Mouse (Mus musculus) lung, embryonic 15.5 days (tissue): ENCODE data around the gene Col18a1. TPM values are rescaled to one million over a fixed set of nuclear protein-coding genes. Genes with fewer than 3 reads are reported as not detected.

Experiments used
- ATAC-seq: fragments of 200-750 bp; cut with Nextera tagmentation; 2 replicates; pipeline ENCODE4 v1.8.0; 2017; ENCODE audit warnings: moderate number of reproducible peaks, borderline replicate concordance; ENCODE audit not compliant: low FRiP score, low TSS enrichment; ENCODE audit errors: extremely low read depth
- H3K27ac ChIP-seq: fragments of 300-500 bp; sonication (generic); 2 replicates; pipeline ENCODE4 v1.5.1; 2015; ENCODE audit warnings: moderate library complexity, mild to moderate bottlenecking, inconsistent platforms
- H3K27me3 ChIP-seq: fragments of 300-500 bp; sonication (generic); 2 replicates; pipeline ENCODE4 v1.6.1; 2015; ENCODE audit warnings: inconsistent platforms
- H3K36me3 ChIP-seq: fragments of 300-500 bp; sonication (generic); 2 replicates; pipeline ENCODE4 v1.6.1; 2015; ENCODE audit warnings: inconsistent platforms
- H3K4me1 ChIP-seq: fragments of 300-500 bp; sonication (generic); 2 replicates; pipeline ENCODE4 v1.6.1; 2015; ENCODE audit warnings: inconsistent platforms
- H3K4me2 ChIP-seq: fragments of 300-500 bp; sonication (generic); 2 replicates; pipeline ENCODE4 v1.6.1; 2015; ENCODE audit warnings: inconsistent platforms, mild to moderate bottlenecking, moderate library complexity
- H3K4me3 ChIP-seq: fragments of 300-500 bp; sonication (generic); 2 replicates; pipeline ENCODE4 v1.5.1; 2015; ENCODE audit warnings: mild to moderate bottlenecking, inconsistent platforms
- H3K9ac ChIP-seq: fragments of 300-500 bp; sonication (generic); 2 replicates; pipeline ENCODE4 v1.6.1; 2015; ENCODE audit warnings: inconsistent platforms
- H3K9me3 ChIP-seq: fragments of 300-500 bp; sonication (generic); 2 replicates; pipeline ENCODE4 v1.6.1; 2016; ENCODE audit warnings: inconsistent platforms
- WGBS: fragments of 180-500 bp; shearing (Covaris S2); methylation state at CpG from one replicate; pipeline ENCODE4 v1.1.7; 2015; 5-methylcytosine and 5-hydroxymethylcytosine counted together
- polyA plus RNA-seq: library from polyadenylated mRNA; unstranded; fragments of >200 nt; fragmentation: Nextera tagmentation; extraction: Ambion mirVana; gene quantifications from 2 replicates; pipeline ENCODE4 v1.2.1, GENCODE M21; 2015

Gene Col18a1
- 263 and 283 TPM in 2 replicates for polyA plus RNA-seq

- H3K4me2 ChIP-seq = peak within 1 kb of the TSS; percentile 86
- no peaks in the 10 kb centered on the region for H3K9me3 ChIP-seq
- H3K4me1 ChIP-seq = peaks cover 31% of the 10 kb centered on the region
- peaks cover 31% of the 10 kb centered on the region for H3K27me3 ChIP-seq
- 1% methylated on average over 42 of the region's 42 CpGs for WGBS
- H3K27ac ChIP-seq = peak within 1 kb of the TSS; percentile 83
- peak within 1 kb of the TSS; percentile 52 for H3K4me3 ChIP-seq
- no peaks in the 10 kb centered on the region for H3K36me3 ChIP-seq
- peak within 1 kb of the TSS; percentile 63 for H3K9ac ChIP-seq
- peak; percentile 77 for ATAC-seq
Measured at GRCm38 (mm10) chr10:77165963-77166717, at the start of gene Col18a1. Gene Col18a1 (minus strand): TSS chr10:77166548.

GRCm38 (mm10) chr10:77215641-77216040, 49.3 kb upstream of the Col18a1 start:
- H3K27me3 ChIP-seq = 0 out of 2 replicates have a peak, but pooled peaks cover 3% of the 10 kb centered on the region
- H3K27ac ChIP-seq = peak overlapping the region; percentile 79
- no peak overlapping the region for H3K4me3 ChIP-seq
- no peaks in the 10 kb centered on the region for H3K36me3 ChIP-seq
- H3K9me3 ChIP-seq = no peaks in the 10 kb centered on the region
- H3K9ac ChIP-seq = no peak overlapping the region
- 43% methylated on average over 4 of the region's 4 CpGs for WGBS
- H3K4me2 ChIP-seq = no peak overlapping the region
- peak; percentile 60; the same call in 1 of the 2 replicates for ATAC-seq
- peaks cover 61% of the 10 kb centered on the region for H3K4me1 ChIP-seq

DNA sequence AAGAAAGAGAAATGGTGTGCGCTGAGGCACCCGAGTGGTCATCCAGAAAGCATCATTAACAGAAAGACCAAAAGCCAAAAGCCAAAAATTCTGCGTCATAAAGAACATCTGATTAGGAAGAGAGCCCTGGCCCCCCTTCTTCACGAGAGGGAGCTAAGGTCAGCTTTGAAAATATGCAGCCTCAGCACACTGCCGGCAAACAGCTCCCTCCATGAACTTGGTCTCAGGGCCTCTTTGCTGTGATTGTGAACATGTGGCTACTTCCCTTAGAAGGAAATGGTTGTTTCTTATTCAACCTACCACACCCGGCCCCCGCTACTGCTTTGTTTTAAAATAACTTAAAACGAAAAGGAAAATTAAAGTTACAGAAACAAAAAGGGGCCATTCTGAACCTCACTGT, 48.2 kb upstream of the Col18a1 start:
- H3K4me2 ChIP-seq = no peak overlapping the region
- no peak overlapping the region for H3K9ac ChIP-seq
- 30% methylated on average over 8 of the region's 8 CpGs for WGBS
- no peaks in the 10 kb centered on the region for H3K9me3 ChIP-seq
- H3K27me3 ChIP-seq = no peaks in the 10 kb centered on the region
- ATAC-seq = no peak
- peaks cover 57% of the 10 kb centered on the region for H3K4me1 ChIP-seq
- no peak overlapping the region for H3K4me3 ChIP-seq
- peak overlapping the region; percentile 79 for H3K27ac ChIP-seq
- no peaks in the 10 kb centered on the region for H3K36me3 ChIP-seq

DNA sequence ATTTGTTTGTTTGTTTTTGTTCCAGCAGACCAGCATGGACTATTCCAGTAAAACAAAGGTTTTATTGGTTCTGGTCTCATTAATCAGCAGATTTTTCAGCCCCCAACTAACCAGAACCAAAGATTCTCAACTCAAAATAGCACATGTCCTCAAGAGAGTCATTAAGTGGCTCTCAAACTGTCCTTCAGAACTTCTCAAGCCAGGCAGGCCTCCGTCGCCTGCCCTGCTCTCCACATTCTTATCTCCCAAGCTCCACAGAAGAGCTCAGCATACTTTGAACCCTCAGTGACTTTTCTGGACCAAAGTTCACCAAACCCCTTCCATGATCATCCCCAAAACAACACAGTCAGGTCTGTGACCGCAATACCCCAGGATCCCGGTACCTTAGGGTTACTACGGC, 47.1 kb upstream of the Col18a1 start:
- Histone ChIP-seq H3K9me3 (no peaks in the 10 kb centered on the region), H3K27me3 (no peaks in the 10 kb centered on the region), H3K36me3 (no peaks in the 10 kb centered on the region), H3K9ac (no peak overlapping the region), H3K27ac (peak overlapping the region; percentile 79), H3K4me3 (no peak overlapping the region), H3K4me2 (no peak overlapping the region), H3K4me1 (peaks cover 60% of the 10 kb centered on the region)
- ATAC-seq = no peak
- 72% methylated on average over 5 of the region's 5 CpGs for WGBS

GRCm38 (mm10) chr10:77212354-77213120, 46.2 kb upstream of the Col18a1 start:
- peaks cover 60% of the 10 kb centered on the region for H3K4me1 ChIP-seq
- no peaks in the 10 kb centered on the region for H3K9me3 ChIP-seq
- no peaks in the 10 kb centered on the region for H3K27me3 ChIP-seq
- no peak overlapping the region for H3K4me2 ChIP-seq
- ATAC-seq = no peak
- H3K27ac ChIP-seq = peak overlapping the region; percentile 34; the same call in 1 of the 2 replicates
- H3K4me3 ChIP-seq = no peak overlapping the region
- no peaks in the 10 kb centered on the region for H3K36me3 ChIP-seq
- 71% methylated on average over 6 of the region's 6 CpGs for WGBS
- H3K9ac ChIP-seq = no peak overlapping the region

DNA sequence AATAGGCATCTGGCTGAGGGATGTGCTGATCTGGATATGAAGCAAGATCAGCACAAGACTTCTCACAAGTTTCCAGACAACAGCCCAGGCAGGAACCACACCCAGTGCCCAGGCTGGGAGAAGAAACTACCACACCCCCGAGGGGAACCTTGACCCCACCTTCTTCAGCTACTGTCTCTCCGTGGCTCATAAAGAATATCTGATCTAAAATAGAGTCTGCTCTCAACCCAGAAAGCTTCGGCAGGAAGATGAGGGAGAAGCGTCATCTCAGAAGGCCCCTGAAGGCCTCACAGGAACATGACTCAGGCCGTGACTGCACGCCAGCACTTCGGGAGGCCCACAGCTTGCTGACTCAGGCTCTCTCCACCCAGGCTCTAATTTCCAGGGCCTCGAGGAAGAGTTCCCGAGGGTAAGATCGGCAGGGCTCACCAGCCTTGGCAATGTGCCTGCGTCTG, 44.8 kb upstream of the Col18a1 start:
- H3K9ac ChIP-seq = no peak overlapping the region
- H3K27me3 ChIP-seq = no peaks in the 10 kb centered on the region
- H3K36me3 ChIP-seq = no peaks in the 10 kb centered on the region
- WGBS = 26% methylated on average over 11 of the region's 11 CpGs
- peaks cover 61% of the 10 kb centered on the region for H3K4me1 ChIP-seq
- H3K4me3 ChIP-seq = no peak overlapping the region
- H3K9me3 ChIP-seq = no peaks in the 10 kb centered on the region
- no peak for ATAC-seq
- H3K27ac ChIP-seq = peak overlapping the region; percentile 39
- no peak overlapping the region for H3K4me2 ChIP-seq

DNA sequence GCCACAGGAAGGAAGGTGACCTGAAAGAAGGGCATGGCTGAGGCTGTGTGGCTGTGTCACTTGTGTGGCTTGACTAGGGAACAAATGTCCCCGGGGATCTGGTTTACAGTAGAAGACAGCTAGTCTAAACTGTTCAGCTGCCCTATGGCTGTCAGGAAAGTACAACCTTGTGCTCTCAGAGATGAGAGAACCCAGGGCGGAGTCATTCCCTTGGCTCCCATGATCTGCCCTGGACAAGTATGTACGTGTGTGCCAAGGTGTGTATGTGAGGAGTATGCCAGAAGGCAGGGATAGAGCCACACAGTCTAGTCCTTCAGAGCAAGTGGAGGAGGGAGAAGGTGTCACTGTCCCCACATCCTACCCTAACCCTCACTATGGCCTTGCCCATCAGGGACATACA, 44.3 kb upstream of the Col18a1 start:
- Histone ChIP-seq H3K9ac (no peak overlapping the region), H3K36me3 (no peaks in the 10 kb centered on the region), H3K27me3 (no peaks in the 10 kb centered on the region), H3K4me1 (peaks cover 57% of the 10 kb centered on the region), H3K4me2 (no peak overlapping the region), H3K4me3 (no peak overlapping the region), H3K27ac (peak overlapping the region; percentile 39), H3K9me3 (no peaks in the 10 kb centered on the region)
- WGBS = 97% methylated on average over 3 of the region's 3 CpGs
- ATAC-seq = no peak

- Histone ChIP-seq H3K27ac (no peak overlapping the region), H3K9ac (no peak overlapping the region), H3K27me3 (no peaks in the 10 kb centered on the region), H3K36me3 (no peaks in the 10 kb centered on the region), H3K4me1 (peaks cover 53% of the 10 kb centered on the region), H3K9me3 (no peaks in the 10 kb centered on the region), H3K4me2 (no peak overlapping the region), H3K4me3 (no peak overlapping the region)
- WGBS = 68% methylated on average over 5 of the region's 5 CpGs
- ATAC-seq = no peak
Measured at GRCm38 (mm10) chr10:77209261-77209660, 42.9 kb upstream of the Col18a1 start.

GRCm38 (mm10) chr10:77206565-77207079, 40.3 kb upstream of the Col18a1 start:
- H3K36me3 ChIP-seq = no peaks in the 10 kb centered on the region
- 28% methylated on average over 3 of the region's 3 CpGs for WGBS
- ATAC-seq = peak; percentile 75
- no peak overlapping the region for H3K4me3 ChIP-seq
- peaks cover 42% of the 10 kb centered on the region for H3K4me1 ChIP-seq
- H3K4me2 ChIP-seq = no peak overlapping the region
- peak overlapping the region; percentile 74 for H3K27ac ChIP-seq
- H3K9me3 ChIP-seq = no peaks in the 10 kb centered on the region
- H3K27me3 ChIP-seq = no peaks in the 10 kb centered on the region
- H3K9ac ChIP-seq = no peak overlapping the region

DNA sequence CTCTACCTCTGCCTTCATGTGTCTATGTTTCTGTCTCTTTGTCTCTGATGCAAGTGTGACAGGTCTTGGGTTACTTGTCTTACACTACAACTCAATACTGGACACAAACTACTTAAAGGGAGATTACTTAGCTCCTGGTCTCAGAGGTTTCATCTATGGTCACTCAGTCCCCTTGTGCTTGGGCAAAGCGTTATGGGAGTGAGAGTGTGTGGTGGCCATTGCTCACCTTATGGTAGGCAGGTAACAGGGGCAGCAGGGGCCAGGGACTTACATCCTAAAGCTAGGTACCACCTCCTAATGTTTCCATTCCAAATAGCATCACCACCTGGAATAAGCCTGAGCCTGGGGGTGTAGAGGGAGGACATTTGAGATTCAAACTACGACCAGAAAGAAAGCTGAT, 39.8 kb upstream of the Col18a1 start:
- Histone ChIP-seq H3K36me3 (no peaks in the 10 kb centered on the region), H3K27me3 (no peaks in the 10 kb centered on the region), H3K27ac (peak overlapping the region; percentile 74; the same call in 1 of the 2 replicates), H3K9ac (no peak overlapping the region), H3K4me1 (peaks cover 38% of the 10 kb centered on the region), H3K4me3 (no peak overlapping the region), H3K9me3 (no peaks in the 10 kb centered on the region), H3K4me2 (no peak overlapping the region)
- ATAC-seq = no peak
- 83% methylated on average over 2 of the region's 2 CpGs for WGBS

DNA sequence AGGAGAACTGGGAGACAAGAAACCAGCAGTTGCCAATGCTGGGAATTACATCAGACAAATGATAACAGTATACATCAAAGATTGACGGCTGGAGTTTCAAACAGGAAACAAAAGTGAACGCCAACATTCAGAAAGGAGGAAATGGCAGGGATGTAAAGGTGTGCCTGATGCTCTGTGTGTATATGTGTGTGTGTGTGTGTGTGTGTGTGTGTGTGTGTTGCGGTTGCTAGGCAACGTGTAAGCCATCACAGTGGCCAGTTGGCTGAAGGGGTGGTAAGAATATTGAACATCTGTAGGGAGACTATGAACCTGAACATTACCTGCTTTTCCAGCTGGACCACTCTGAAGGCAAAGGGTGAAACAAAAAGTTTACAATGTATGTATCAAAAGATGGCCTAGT, 37.6 kb upstream of the Col18a1 start:
- H3K9me3 ChIP-seq = no peaks in the 10 kb centered on the region
- H3K27me3 ChIP-seq = no peaks in the 10 kb centered on the region
- 55% methylated on average over 4 of the region's 4 CpGs for WGBS
- no peak overlapping the region for H3K9ac ChIP-seq
- peaks cover 32% of the 10 kb centered on the region for H3K4me1 ChIP-seq
- H3K27ac ChIP-seq = no peak overlapping the region
- no peak overlapping the region for H3K4me3 ChIP-seq
- no peak for ATAC-seq
- no peaks in the 10 kb centered on the region for H3K36me3 ChIP-seq
- no peak overlapping the region for H3K4me2 ChIP-seq

DNA sequence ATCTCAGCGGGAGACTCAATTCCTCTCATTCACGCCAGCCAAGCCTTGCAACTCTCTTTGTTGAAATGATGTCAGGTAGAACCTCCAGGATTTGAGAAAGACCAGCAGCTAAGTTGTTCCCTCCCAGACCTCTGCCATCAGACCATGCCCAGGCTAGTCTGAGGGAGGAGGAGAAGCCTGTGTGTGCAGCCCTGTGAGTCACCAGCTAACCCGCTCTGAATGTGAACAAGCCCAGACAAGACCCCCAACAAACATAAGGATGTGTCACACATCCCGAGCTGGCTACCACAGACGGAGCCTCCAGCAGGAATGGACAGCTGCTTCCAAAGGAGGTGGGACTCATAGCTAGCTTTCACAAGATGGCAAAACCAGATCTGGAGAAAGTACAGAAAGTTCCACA, 35.6 kb upstream of the Col18a1 start:
- no peaks in the 10 kb centered on the region for H3K36me3 ChIP-seq
- no peaks in the 10 kb centered on the region for H3K9me3 ChIP-seq
- H3K4me1 ChIP-seq = peaks cover 22% of the 10 kb centered on the region
- H3K9ac ChIP-seq = no peak overlapping the region
- WGBS = 64% methylated on average over 5 of the region's 5 CpGs
- no peak for ATAC-seq
- H3K4me3 ChIP-seq = no peak overlapping the region
- no peak overlapping the region for H3K27ac ChIP-seq
- no peaks in the 10 kb centered on the region for H3K27me3 ChIP-seq
- H3K4me2 ChIP-seq = no peak overlapping the region
